Mouse (Mus musculus) bone marrow, adult 2 months (tissue): Measurements from ENCODE around the gene Neurl2.
A peak's percentile ranks its signal among the peaks of the same experiment; 100 is the strongest.

Experiments
- CTCF ChIP-seq: fragments of 200-500 bp; IDR thresholded peaks from 2 replicates; pipeline ENCODE4 v1.5.1; 2011; ENCODE audit warnings: low read length, control low read depth; ENCODE audit not compliant: control insufficient read depth, insufficient read depth
- POLR2A ChIP-seq: fragments of 200-500 bp; IDR thresholded peaks from 2 replicates; pipeline ENCODE4 v1.6.1; 2011; ENCODE audit warnings: low read depth, mild to moderate bottlenecking, control low read depth, low read length, borderline replicate concordance; ENCODE audit not compliant: control insufficient read depth

- no peak for TF ChIP-seq CTCF
- TF ChIP-seq POLR2A = peak; percentile 72; the same call in 1 of the 2 replicates
Observed at GRCm38 (mm10) chr2:164833314-164833959, at the start of gene Neurl2.
